Mouse (Mus musculus): ENCODE results near the gene Camk1d.
A peak's percentile ranks its signal among the peaks of the same experiment; 100 is the strongest.

The Camk1d gene

DNA sequence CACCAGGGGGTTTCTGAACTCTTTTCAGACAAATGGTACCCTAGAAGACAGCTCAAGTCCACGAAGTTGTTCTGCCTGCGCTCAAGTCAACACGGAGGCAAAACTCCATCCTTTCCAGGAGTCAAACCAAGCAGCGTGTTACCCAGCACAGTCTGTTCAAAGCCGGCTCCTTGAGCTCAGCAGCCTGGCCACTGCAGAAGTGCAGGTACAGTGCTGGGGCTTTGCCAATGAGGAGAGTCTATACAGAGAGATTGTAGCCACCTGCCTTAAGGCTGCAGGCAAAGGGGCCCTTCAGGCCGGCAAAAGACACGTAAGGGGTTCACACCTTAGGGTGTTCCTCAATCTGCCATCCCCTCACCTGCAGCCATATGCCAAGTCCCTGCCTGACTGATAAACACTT, 2.1 kb downstream of the Camk1d start:
- ATAC-seq (ENCODE audit: insufficient number of reproducible peaks, low FRiP score, low TSS enrichment) = no peak

- ATAC-seq (ENCODE audit: insufficient number of reproducible peaks, low FRiP score, low TSS enrichment) = no peak
Measured at GRCm38 (mm10) chr2:5709911-5710310, 4.4 kb downstream of the Camk1d start.

GRCm38 (mm10) chr2:5707871-5708733, 6.2 kb downstream of the Camk1d start:
- no peak for ATAC-seq (ENCODE audit: insufficient number of reproducible peaks, low FRiP score, low TSS enrichment)

- ATAC-seq (ENCODE audit: insufficient number of reproducible peaks, low FRiP score, low TSS enrichment) = peak; percentile 68
Measured at GRCm38 (mm10) chr2:5706618-5707017, 7.7 kb downstream of the Camk1d start.

DNA sequence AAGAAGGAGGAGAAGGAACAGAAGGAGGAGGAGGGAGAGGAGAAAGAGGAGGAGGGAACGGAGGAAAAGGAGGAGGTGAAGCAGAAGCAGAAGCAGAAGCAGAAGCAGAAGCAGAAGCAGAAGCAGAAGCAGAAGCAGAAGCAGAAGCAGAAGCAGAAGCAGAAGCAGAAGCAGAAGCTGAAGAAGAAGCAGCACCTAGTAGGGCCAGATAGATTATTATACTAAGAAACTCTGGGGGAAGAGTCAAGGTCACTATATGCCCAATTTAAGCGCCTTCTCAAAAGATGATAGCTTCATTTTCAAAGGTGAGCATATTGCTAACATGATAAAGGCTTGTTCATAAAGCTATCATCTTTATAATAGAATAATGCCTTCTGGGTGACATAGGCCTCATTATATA, 11.9 kb downstream of the Camk1d start:
- no peak for ATAC-seq (ENCODE audit: insufficient number of reproducible peaks, low FRiP score, low TSS enrichment)

- ATAC-seq (ENCODE audit: insufficient number of reproducible peaks, low FRiP score, low TSS enrichment) = no peak
Measured at GRCm38 (mm10) chr2:5700931-5701330, 13.4 kb downstream of the Camk1d start.

GRCm38 (mm10) chr2:5698451-5698850, 15.9 kb downstream of the Camk1d start:
- no peak for ATAC-seq (ENCODE audit: insufficient number of reproducible peaks, low FRiP score, low TSS enrichment)

- no peak for ATAC-seq (ENCODE audit: insufficient number of reproducible peaks, low FRiP score, low TSS enrichment)
Measured at GRCm38 (mm10) chr2:5694094-5694493, 20.2 kb downstream of the Camk1d start.

DNA sequence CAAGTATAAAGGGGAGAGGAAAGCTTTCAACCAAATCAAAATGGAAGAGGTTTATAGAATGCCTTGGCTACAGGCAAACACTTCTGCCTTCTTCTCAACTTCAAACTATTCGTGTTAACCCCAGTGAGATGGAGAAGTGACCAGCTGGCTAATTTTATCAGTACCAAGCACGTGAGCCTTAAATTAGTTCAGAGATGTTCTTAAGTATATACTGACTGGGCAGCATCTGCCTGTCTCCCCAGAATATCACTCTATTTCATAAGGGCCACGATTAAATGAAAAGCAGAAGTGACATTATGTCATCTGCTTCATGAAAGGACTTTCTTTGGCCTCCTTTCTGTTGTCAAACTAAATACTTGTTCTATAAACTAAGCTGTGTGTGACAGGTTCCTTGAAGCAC, 22.6 kb downstream of the Camk1d start:
- ATAC-seq (ENCODE audit: insufficient number of reproducible peaks, low FRiP score, low TSS enrichment) = no peak

GRCm38 (mm10) chr2:5683366-5683765, 30.9 kb downstream of the Camk1d start:
- ATAC-seq (ENCODE audit: insufficient number of reproducible peaks, low FRiP score, low TSS enrichment) = no peak

DNA sequence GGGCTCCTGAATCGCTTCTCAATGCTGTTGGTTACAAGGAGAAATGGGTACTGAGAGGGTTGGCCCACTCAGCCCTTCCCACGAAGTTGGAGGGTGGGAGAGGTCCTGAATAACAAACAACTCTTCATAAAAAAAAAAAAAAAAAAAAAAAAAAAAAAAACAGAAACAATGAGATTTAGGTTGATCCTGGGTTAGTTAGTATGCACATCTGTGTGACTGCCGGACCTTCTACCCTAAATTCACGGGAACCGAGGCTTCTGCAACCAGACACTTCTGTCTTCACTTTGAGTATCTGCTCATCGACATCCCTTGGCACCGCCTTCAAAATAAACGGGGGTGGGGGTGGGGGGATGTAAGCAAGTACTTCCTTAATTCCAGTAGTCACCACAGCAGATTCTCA, 32.4 kb downstream of the Camk1d start:
- ATAC-seq (ENCODE audit: insufficient number of reproducible peaks, low FRiP score, low TSS enrichment) = no peak

- ATAC-seq (ENCODE audit: insufficient number of reproducible peaks, low FRiP score, low TSS enrichment) = no peak
Measured at GRCm38 (mm10) chr2:5681302-5681701, 33.0 kb downstream of the Camk1d start.

DNA sequence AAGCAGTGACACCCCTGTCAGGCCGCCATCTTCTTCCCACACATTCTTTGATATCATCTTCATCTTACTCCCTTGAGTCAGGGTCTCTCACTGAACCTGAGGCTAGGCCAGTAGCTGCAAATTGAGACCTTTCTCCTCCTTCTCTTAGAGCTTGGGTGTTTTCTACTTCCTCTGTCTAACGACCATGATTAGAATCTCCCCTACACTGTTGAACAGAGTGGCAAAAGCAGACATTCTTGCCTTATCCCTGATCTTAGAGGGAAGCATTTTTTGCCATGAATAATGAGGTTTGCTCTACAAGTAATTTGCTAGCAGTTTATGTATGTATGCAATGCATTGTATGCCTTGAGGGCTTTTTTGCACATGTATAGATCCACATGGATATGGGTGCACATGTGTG, 35.3 kb downstream of the Camk1d start:
- no peak for ATAC-seq (ENCODE audit: insufficient number of reproducible peaks, low FRiP score, low TSS enrichment)

DNA sequence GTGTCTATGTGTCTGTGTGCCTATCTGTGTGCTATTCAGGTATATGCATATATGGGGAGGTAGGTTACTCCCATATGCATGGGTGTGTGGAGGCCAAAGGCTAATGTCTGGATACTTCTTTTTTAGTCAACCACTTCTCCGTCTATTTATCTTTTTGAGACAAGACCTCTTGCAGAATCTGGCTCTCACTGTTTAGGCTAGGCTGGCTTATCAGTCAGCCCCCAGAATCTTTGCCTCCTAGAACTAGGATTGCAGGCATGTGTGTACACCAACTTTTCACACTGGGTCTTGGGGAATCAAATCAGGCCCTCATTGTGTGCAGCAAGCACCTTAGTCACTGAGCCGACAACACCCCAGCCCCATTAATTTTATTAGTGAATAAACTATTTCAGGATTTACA, 36.8 kb downstream of the Camk1d start:
- no peak for ATAC-seq (ENCODE audit: insufficient number of reproducible peaks, low FRiP score, low TSS enrichment)

DNA sequence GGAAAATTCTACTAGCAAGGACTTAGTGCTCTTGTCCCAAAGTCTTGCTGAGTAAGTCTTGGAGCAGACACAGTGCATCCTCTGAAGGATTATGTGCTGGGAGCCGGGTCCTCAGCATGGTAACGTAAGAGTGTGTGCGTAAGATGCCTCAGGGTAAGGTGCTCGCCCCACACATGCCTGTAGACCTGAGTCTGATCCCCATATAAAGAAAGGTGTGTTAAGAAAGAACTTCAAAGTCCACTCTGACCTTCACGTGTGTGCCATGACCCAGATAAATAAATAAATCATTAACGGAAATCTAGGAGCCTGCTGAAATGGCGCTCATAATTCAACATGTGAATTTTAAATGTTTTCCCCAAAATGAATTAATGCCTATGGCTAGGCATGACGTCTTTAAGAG, 37.5 kb downstream of the Camk1d start:
- no peak for ATAC-seq (ENCODE audit: insufficient number of reproducible peaks, low FRiP score, low TSS enrichment)

GRCm38 (mm10) chr2:5676143-5676483, 38.2 kb downstream of the Camk1d start:
- ATAC-seq (ENCODE audit: insufficient number of reproducible peaks, low FRiP score, low TSS enrichment) = no peak

GRCm38 (mm10) chr2:5675431-5676142, 38.7 kb downstream of the Camk1d start:
- ATAC-seq (ENCODE audit: insufficient number of reproducible peaks, low FRiP score, low TSS enrichment) = peak; percentile 87

DNA sequence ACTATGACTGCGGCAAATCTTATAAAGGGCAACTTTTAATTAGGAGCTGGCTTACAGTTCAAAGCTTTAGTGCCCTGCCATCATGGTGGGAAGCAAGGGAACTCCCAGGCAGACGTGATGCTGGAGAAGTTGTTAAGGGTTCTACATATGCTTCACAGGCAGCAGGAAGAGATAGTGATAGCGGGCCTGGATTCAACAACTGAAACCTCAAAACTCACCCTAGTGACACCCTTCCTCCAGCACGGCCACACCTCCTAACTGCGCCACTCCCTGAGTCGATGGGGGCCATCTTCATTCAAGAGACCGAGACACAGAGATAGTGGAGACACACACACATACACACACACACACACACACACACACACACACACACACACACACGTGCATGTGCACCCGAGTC, 39.8 kb downstream of the Camk1d start:
- no peak for ATAC-seq (ENCODE audit: insufficient number of reproducible peaks, low FRiP score, low TSS enrichment)

DNA sequence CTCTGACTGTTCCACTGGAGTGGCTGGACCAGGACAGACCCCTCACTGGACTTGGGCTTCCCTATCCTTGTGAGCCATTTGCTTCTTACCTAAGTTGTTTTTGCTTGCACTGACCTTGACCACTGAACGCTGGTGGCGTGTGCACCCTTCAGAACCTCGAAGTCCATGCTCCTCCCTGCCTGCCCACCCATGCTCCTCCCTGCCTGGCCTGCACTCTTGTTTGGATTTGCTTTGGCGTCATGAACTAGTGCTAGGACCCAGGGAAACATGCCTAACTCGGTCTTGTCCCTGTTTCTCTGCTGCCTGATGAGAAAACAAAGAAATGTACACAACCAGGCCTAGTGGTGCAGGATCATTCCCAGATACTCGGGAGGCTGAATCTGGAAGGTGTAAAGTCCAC, 40.5 kb downstream of the Camk1d start:
- ATAC-seq (ENCODE audit: insufficient number of reproducible peaks, low FRiP score, low TSS enrichment) = no peak

GRCm38 (mm10) chr2:5672906-5673589, 41.3 kb downstream of the Camk1d start:
- no peak for ATAC-seq (ENCODE audit: insufficient number of reproducible peaks, low FRiP score, low TSS enrichment)

DNA sequence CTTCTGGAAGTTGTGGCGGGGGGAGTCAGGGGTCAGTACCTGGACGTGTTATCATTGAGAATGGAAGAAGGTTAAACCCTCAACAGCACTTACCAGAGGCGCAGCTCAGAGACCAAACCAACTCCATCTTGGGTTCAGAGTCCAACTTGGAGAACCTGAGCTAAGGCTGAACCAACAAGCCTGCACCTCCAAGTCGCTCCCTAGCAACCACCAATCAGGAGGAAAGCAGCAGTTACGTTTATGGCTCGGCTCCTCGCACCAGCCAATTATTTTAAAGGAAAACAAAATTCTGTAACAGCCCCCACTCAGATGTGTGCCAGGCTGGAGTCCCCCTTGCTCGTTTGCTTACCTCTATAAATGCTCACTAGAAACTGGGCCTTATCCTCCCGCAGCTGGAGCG, 44.2 kb downstream of the Camk1d start:
- no peak for ATAC-seq (ENCODE audit: insufficient number of reproducible peaks, low FRiP score, low TSS enrichment)

All from cerebellum, adult (tissue).